Mouse (Mus musculus): ENCODE results near the gene Slc9a9.

The Slc9a9 gene

DNA sequence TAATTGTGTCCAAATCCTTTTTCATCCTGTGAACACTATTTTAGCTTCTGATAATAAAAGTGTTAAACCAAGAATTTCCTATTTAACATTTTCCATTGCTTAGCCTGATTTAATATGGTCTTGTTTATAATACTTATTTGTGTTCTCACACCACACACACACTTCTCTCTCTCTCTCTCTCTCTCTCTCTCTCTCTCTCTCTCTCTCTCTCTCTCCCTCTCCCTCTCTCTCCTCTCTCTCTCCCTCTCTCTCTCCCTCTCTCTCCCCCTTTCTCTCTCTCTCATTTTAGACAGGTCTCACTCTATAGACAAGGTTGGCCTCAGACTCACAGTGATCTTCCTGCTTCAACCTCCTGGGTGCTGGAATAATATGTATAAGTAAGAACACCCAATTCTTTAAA, 995 bp downstream of the Slc9a9 start:
- no peak for TF ChIP-seq GATA4 (IDR thresholded peaks at IDR 0.05; ENCODE audit: insufficient replicate concordance, low read length)

- no peak for TF ChIP-seq GATA4 (IDR thresholded peaks at IDR 0.05; ENCODE audit: insufficient replicate concordance, low read length)
These were observed 5.0 kb downstream of the Slc9a9 start for GRCm38 (mm10) chr9:94674704-94675103.

DNA sequence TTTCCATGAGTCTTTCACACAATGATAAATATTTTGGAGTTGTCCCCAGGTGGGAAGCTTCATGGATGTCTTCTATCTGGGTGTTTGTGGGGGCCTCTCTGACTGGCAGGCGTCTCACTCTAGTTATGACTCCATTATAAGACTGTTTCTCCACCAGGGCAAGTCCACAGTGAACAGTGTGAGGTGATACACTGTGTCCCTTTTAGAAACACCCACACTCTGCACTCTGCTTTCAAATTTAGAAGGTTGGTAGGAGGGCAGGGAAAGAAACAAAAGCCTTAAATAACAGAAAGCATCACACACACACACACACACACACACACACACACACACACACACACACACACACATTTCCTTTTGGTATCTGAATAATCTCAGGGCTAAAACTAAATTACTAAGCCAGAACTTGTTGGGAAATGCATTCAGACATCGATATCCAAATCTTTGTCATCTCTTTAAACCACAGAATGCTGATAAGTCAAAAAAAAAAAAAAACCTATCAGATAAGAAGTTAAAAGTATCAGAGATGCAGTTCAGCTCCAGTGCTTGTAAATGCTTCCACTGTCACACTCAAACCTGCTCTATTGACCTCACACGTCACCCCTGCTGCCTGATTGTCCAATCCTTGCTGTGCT, 8.4 kb downstream of the Slc9a9 start:
- TF ChIP-seq GATA4 (IDR thresholded peaks at IDR 0.05; ENCODE audit: insufficient replicate concordance, low read length), result no peak

DNA sequence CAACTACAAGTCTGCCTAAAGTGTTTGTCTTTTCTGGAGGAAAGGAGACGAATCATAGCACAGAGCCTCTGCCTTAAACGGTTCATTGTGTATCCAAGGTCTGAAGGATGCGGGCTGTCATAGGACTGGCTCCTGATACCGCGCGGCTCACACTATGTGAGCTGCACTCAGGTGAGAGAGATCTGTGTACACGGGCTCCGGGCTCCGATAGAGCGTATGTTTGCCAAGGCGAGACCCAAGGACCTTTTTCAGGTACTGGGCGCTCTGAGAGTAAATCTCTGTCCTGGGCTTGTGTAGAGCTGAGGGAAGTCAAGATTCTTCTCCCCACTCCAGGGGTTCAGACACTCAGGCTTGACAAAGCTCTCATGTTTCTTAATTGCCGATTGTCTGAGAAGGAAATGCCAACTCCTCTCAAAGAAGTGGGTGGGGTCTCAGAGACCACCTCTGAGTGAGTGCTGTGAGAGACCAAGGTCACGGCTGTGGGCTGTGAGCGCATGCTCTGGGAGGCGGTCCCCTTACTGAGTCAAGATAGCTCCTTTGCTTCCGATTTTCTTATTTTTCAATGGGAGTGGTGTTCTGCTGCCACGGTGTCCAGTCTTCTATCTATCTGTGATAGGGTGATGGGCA, 10.9 kb downstream of the Slc9a9 start:
- TF ChIP-seq GATA4 (IDR thresholded peaks at IDR 0.05; ENCODE audit: insufficient replicate concordance, low read length), result no peak

- no peak for TF ChIP-seq GATA4 (IDR thresholded peaks at IDR 0.05; ENCODE audit: insufficient replicate concordance, low read length)
These were observed 11.4 kb downstream of the Slc9a9 start for GRCm38 (mm10) chr9:94681095-94681487.

- TF ChIP-seq GATA4 (IDR thresholded peaks at IDR 0.05; ENCODE audit: insufficient replicate concordance, low read length), result no peak
These were observed 12.6 kb downstream of the Slc9a9 start for GRCm38 (mm10) chr9:94682260-94682659.

DNA sequence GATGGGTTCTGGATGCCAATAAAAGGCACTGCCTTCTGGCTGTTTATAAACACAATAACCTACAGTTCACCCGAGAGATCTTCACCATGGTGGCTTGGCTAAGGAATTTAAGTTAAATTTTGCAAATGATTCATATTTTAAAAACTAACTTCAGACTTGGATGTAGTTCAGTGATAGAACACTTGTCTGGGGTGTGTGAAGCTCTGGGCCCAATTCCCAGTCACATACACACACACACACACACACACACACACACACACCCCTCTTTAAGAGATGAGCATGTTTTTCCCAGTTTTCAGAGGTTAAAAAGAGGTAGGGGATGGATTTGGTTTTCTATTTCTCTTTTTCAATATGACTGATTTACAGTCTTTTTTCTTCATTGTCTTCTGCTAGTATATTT, 15.9 kb downstream of the Slc9a9 start:
- TF ChIP-seq GATA4 (IDR thresholded peaks at IDR 0.05; ENCODE audit: insufficient replicate concordance, low read length), result no peak

DNA sequence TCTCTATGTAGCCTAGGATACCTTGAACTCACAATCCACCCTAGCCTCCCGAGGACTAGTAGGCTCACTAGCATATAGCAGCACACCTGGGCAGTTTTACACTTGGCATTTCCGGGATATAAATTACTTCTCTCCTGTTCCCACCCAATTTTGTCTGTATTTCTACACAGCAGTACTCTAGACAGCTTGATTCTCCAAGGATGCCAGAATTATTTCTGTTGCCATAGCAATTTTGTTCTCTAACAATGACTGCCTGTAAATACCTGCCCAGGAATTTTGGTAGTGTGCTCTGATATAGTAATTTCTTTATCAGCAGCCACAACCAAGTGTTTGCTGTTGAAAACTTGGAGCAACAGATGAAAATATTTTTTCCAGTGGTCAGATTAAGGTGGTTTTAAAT, 16.7 kb downstream of the Slc9a9 start:
- no peak for TF ChIP-seq GATA4 (IDR thresholded peaks at IDR 0.05; ENCODE audit: insufficient replicate concordance, low read length)

DNA sequence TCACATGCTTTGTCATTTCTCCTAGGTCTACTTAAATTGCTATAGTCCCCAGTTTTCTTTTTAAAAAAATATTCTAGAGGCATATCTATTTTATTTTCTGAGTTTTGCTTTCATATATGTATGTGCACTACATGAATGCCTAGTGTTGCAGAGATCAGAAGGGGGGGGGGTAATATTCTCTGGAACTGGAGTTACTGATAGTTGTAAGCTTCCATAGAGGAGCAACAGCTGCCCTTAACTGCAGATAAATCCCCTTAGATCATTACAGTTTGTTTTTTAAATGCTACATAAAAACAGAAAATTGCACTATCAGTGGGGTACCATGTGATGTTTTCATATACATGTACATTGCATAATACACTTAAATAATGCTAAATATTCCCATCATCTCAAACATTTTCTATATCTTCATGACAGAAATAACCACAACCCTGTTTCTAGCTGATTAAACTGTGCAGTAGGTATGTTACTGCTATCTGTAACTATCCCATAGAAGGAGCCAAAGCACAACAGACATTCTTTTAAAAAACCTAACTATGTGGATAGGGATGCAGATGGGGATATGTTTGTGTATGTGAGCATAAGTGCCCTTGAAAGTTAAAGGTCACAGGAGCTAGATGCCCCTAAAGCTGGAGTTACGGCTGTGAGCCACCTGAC, 17.6 kb downstream of the Slc9a9 start:
- TF ChIP-seq GATA4 (IDR thresholded peaks at IDR 0.05; ENCODE audit: insufficient replicate concordance, low read length), result no peak

DNA sequence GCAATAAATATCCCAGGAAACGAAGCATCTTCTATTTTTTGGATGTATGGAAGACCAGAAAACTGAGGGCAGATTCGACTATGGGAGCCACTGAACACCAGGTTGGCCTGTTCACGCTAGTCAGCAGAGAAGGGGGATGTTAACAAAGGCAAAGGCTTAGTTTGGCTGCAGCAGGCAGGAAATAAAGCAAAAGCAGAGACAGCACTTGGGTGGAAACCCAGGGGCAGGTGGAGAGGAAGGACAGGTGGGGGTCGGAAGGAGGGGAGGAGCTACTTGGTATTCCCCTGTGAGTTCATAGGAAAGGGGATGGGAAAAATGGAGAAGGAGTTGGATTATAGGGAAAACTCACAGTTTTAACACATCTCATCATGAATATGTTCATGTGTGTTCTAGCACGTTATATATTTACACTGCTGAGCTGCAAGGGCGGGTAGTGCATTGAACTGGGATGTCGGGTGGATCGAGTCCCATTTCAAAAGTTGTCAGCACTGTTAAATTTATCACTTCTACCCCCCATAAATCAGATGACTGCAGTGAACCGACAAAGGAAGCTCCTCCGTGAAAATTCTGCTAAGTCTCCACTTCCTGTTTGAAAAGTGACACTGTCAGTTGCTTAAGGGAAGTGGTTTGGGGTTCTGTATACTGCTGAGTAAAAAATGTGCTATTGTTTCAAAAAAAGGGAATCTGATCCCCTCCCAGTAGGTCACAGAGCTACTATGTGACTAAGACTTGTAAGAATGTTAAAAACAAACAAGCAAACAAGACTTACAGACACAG, 21.8 kb downstream of the Slc9a9 start:
- no peak for TF ChIP-seq GATA4 (IDR thresholded peaks at IDR 0.05; ENCODE audit: insufficient replicate concordance, low read length)

DNA sequence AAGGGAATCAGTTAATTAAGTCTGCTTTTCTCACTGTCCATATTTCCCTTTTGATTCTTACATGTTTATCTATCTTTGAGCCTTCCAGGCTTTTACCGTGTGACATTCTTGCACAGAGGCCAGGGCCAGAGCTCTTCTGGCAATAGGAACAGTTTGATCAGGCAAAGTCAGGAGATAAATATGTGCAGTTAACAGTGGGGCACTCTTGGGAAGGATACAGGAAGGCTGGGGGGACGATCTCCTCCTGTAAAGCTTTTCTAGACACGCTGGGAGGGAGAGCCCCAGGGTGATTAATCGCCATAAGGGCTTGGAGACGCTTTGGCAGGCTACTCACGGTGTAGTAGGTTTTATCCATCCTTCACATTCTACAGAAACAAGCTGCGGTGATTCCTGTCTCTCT, 22.4 kb downstream of the Slc9a9 start:
- 0 out of 2 replicates have a peak, but pooled peaks have one; percentile 28 for TF ChIP-seq GATA4 (IDR thresholded peaks at IDR 0.05; ENCODE audit: insufficient replicate concordance, low read length)

GRCm38 (mm10) chr9:94694243-94694642, 24.5 kb downstream of the Slc9a9 start:
- no peak for TF ChIP-seq GATA4 (IDR thresholded peaks at IDR 0.05; ENCODE audit: insufficient replicate concordance, low read length)

DNA sequence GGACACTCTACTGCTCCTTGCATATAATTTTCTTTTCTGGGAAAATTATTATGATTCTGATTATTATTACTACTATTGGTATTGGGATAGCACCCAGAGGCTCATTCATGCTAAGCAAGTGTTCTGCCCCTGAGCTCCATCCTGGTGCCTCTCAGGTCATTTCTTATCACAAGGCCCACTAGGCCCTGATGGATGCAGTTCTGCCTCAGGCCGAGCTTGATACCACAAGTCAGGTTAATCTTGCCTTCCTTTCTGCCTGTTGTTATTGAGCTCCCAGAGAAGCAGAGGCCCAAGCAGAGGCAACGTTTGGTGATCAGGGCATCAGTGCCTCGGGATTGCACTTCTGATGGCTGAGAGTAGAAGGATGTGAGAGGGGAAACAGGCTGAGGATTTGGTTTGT, 25.3 kb downstream of the Slc9a9 start:
- TF ChIP-seq GATA4 (IDR thresholded peaks at IDR 0.05; ENCODE audit: insufficient replicate concordance, low read length), result no peak

DNA sequence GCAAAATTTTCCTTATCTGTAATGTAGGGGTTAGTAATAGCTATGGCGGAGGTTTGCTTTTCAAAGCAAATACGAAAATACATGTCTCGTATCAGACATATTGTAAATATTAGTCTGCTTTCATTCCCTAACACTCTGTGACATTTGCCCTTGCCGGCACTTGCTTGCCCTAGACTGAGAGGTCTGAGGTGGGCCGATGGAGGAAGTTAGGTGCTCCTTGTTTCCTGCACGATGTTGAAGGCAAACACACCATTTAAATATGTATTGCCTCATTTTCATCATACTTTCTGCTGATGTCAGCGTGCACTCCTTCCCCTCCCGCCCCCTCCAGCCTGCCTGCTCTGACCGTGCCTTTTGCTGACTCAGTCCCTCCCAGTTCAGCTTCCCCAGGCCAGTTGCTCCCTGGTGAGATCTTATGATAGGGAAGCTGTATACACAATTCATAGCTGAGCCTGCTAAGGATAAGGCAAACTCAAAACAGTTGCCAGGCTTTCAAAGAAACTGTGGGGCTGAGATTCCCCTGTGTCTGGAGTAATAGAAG, 26.9 kb downstream of the Slc9a9 start:
- no peak for TF ChIP-seq GATA4 (IDR thresholded peaks at IDR 0.05; ENCODE audit: insufficient replicate concordance, low read length)

DNA sequence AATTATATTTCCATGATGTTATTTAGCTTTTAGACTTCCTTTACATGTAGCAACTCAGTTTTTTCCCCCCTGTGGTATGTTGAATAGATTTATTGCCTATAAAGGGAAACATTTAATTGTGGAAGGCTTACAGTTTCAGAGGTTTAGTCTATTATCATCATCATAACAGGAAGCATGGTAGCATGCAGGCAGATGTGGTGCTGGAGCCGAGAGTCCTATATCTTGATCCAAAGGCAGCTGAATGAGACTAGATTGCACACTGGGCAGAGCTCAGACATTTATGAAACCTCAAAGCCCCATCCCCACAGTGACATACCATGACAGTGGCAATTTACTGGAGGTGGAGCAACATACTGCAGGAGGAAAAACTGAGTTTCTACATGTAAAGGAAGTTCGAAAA, 28.5 kb downstream of the Slc9a9 start:
- no peak for TF ChIP-seq GATA4 (IDR thresholded peaks at IDR 0.05; ENCODE audit: insufficient replicate concordance, low read length)

Data from liver, adult (tissue).